Mouse (Mus musculus): ENCODE measurements around the gene Rabep1.

Rabep1 gene

DNA sequence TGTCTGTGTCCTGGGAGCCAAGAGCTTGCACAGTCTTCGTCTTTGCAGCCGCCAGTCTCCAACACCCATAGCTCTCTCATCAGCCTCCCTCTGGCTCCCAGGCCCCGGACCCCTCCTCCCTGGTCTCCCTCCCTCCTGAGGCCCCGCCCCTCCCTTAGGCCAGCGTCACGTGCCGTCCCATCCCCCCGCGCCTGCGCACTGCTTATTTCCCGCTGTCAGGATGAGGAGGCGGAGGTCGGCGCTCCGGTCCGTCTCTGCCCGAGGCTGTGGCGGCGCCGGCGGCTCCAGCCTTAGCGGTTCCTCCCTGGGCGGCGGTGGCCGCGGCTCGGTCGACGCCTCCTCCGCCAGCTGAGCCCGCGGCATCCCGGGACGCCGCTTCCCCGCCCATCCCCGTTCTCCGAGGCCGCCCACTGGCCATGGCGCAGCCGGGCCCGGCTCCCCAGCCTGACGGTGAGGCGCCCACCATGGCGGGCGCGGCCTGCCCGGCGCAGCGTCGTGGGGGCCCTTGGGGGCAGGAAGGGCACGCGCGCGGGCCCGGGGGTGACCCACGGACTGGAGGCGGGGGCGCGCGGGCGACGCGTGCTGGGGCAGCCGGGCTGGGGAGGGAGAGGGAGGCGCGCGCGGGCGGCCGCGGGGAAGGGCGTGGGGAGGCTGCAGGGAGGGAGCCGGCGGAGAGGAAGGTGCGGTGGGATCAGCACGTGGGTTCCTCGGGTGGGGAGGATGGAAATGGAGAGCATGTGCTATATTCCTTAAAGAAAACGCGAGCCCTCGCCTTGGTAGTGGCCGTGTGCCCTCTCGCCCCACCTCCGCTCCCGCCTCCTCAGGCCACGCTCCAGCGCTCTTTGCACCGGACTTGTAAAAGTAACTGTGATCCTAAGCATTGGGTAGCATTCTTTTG is at the start of gene Rabep1:
TSS of gene Rabep1 (plus strand) at position 220 of the 898 bp plus-strand sequence.
- DNase-seq (ENCODE audit: low read depth, low spot score), result peak; percentile 85

DNA sequence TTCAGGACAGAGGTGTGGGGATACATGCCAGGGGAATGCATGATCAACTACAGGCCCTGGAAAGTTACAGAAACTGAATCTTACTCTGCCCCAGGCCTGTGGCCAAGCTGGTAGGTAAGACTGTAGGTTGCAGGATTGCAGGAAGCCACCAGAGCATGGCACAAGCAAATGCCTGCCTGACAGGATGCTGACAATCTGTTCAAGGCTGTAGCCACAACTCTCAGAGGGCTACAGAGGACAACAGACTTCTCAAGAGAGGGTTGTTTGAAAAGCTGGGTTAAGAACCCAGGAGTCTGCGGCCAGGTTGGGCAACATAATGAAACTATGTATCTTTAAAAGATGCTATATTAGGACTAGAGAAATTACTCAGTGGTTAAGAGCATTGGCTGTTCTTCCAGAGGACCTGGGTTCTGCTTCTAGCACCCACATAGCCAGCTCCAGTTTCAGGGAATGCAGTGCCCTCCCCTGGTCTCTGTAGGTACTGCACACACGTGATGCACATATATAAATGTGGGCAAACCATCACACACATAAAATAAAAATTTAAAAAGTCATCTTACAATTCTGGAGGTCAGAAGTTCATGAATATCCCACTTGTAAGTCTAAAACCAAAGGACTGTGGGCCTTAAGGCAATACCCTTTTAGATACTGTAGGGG is 42.2 kb upstream of the Rabep1 start:
- no peak for DNase-seq (ENCODE audit: low read depth, low spot score)

DNA sequence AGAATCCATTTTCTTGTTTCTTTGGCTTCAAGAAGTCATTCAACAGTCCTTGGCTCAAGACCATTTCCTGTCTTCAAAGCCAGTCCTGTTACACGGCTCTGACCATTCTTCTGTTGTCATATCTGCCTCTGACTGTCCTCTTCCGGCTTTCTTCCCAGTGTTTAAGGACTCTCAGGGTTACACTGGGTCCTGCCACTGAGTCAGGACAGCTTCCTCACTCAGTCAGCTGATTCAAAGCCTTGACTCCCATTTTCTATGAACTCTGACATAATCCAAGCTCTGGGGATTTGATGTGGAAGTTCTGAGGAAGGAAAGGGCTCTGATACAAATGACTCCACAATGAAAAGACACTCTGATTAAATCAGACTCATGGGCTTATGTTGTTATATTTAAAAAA is 41.7 kb upstream of the Rabep1 start:
- DNase-seq (ENCODE audit: low read depth, low spot score), result no peak

DNA sequence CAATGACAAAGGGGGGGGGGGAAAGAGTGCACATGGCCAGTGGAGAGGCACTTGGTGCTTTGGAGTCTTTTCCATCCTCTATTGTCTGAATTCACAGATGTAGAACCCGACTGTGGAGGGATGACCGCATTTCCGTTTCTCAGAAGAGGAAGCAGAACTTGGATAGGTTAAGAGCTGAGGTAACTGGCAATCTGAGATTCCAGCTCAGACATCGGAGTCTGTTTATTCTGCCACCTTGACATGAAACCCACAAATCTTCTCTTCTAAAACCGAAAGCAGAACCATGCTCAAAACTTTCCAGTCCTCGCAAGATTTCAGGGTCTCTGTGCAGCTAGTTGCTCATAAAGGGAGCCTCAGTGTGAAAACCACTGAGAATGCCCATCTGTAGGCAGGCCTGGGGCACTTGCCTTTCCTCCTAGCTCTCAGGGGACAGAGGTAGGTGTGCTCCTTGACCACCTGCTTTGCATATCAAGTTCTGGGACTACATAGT is 40.8 kb upstream of the Rabep1 start:
- no peak for DNase-seq (ENCODE audit: low read depth, low spot score)

DNA sequence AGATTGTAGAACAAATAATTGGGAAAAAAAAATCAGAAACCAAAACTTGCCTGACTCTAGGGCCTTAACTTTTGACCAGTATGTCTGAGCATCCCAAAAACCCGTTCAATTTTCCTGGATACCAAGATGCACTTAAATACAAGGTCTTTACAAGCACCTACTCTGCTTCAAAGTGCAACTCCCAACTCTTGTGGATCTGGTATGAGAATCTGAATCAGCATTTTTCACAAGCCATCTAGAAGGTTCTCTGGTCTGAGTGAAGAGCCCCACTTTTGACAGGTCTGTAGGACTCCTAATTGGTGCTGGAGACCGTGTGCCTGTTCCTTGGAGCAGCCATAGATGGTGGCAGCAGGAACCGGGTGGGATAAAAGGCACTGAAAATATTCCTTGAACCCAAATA is 40.2 kb upstream of the Rabep1 start:
- no peak for DNase-seq (ENCODE audit: low read depth, low spot score)

DNA sequence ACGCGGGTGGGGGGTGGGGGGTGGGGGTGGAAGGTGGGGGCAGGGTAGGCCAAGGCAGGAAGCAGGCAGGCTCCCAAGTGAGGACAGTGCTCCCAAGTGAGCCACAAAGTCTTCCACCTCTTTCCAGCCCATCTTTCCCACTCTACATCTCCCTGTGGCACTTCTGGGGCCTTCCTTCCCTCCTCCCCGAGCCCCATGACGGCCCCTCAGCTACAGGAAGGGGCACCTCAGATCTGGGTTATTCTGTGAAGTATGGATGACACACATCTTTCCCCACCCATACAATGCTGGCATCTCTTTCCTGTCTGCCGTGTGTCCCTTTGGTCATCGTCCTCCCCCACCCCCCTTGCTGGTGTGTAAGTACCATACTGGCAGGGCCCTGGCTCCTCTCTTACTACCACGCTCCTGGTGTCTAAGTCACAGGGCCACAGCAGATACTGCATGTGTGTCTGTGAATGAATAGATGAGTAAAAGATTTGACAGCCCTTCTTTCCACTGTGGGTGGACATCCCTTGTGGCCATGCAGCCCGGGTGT is 38.9 kb upstream of the Rabep1 start:
- no peak for DNase-seq (ENCODE audit: low read depth, low spot score)

DNA sequence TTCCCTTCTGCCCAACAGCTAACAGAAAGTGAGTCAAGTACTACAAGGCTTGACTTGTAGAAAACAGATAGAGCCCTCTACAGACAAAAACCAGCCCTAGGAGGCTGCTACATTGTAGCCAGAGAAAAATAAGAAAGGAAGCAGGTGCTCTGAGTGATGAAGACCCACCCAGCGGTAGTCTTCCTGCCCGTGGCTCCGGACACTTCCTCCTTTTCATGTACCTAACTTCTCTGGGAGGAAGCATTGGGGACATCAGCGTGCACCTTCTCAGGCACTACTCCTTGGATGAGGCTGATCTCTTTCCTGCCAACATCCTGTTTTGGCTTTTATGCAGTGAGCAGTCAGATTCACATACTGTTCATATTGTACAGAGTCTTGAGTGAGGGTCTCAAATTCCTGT is 37.9 kb upstream of the Rabep1 start:
- DNase-seq (ENCODE audit: low read depth, low spot score), result no peak

DNA sequence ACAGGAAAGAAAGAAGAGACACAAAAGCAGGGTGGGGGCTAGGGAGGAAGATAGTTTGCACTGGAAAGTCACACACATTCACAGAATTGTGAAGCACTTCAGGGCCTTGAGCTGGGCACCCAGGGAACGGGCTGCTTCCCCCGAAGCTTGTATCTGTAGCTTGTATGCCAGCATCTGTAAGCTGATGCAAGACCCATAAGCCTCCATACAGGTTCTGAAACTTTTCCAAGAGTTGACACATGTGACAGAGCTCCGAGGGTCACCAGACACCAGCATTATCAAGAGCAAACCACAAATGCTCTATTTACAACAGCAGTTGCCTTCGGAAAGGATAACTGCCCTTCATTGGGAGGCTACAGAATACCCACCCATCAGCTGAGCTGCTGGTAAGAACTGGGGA is 36.9 kb upstream of the Rabep1 start:
- no peak for DNase-seq (ENCODE audit: low read depth, low spot score)

DNA sequence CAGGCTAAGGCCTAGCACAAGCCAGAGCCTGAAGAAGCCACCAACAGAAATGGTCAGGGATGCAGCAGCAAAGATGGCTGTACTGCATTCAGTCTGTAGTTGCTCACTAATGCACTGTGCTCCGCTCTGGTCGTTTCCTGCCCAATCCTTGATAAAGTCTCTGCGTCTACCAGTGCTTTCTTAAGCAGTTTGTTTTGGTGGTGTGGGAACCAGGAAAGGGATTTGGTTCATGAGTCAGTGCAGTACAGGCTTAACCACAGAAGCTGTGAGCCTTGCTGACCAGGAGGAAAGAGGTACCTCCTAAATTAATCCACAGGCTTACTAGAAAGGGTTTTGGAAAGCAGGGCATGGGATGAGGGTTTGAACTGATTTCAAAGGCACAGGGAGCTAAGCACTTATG is 36.5 kb upstream of the Rabep1 start:
- no peak for DNase-seq (ENCODE audit: low read depth, low spot score)

DNA sequence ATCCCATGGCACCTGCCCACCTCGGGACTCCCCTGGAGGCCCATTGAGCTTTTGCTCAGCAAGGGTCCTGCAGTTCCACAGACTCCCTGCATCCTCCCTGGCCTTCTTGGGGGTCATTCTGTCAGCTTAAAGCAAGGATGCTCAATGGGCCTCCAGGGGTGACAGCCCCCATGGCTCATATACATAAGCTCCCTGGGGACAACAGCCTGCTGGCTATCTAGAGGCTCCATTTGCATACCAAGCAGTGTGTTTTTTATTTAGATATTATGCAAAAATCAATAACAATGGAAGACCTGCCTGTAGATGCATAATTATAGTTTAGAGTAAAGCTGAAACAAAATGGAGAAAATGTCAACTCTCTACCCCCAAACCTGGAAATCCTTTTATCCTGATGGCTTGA is 35.6 kb upstream of the Rabep1 start:
- DNase-seq (ENCODE audit: low read depth, low spot score), result no peak

DNA sequence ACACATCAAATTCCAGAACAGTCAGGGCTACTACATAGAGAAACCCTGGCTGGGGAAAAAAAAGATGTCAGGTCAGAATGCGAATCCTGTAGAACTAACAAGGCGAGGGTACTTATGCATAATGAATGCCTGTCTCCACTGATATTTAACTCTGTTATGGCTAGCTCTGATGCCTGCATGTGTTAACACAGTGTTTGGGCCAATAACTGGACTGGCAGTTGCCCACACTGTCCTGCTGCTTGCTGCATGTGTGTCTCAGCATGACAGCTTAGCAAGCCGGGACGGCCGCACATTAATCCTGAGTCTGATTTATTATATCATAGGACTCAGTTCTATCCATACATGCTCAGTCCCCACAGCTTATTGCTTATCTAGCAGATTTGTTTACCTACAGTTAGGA is 33.5 kb upstream of the Rabep1 start:
- DNase-seq (ENCODE audit: low read depth, low spot score), result no peak

DNA sequence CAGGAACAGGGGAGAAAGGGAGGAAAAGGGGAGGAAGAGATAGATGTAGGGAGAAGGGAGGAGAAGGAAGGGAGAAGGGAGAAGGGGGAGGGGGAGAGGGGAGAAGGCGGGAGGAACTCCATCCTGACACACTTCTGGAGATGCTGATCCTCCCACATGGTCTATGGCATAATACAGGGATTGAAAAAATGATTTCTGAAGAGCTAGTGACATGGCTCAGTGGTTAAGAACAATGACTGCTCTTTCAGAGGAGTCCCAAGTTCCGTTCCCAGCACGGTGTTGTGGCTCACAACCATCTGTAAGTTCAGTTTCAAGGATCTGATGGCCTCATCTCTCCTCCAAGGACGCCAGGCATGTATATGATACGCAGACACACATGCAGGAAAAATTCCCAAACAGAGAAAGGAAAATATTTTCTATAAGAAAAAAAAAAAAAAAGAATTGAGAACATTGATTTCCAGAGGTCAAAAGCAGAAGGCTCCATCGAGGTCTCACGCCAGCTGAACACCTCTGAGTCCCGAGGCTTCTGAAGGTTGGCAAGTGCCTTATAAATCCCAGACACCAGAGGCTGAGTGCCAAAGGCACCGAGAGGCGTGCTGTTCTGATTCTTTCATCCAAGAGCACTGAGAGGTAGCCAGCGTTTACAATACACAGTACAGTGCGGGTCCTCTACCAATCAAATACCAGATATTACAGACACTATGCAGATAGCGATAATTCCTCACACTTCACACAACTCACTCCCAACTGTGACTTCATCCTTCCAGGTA is 32.9 kb upstream of the Rabep1 start:
- no peak for DNase-seq (ENCODE audit: low read depth, low spot score)

DNA sequence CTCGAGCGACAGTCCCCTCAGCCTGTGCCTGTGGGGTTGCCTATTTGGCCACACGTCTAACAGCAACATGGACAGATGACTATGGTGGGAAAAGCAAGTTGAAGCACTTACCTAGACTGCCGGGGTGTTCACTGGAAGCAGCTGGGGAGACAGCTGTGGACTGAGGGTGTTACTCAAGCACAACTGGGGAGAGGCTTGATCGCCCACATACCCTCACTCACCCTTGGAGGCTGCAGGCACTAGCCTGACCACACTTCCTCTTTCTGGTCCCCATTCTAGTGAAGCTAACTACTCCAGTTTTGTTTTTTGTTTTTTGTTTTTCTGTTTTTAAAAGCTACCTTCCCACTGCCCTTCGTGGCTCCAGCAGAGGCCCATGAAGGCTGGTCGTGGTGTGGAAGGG is 32.2 kb upstream of the Rabep1 start, which contains the start of gene Scimp:
TSS of gene Scimp (minus strand) at position 222 of the 400 bp plus-strand sequence.
- DNase-seq (ENCODE audit: low read depth, low spot score), result no peak

DNA sequence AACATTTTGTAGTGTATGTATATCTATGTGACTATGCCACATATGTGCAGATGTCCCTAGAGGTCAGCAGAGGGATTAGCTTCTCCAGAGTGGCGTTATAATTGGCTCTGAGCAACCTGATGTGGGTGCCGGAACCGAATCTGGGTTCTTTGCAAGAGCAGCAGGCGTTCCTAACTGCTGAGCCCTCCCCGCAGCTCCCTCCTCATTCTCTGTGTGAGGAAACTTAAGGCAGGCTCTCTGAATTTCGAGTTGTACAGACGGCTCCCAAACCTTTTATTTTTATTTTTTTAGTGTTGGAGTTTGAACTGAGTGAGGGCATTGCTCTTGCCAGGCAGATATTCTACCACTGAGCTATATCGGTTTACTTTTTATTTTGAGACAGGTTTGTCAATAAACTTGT is 29.5 kb upstream of the Rabep1 start:
- no peak for DNase-seq (ENCODE audit: low read depth, low spot score)

DNA sequence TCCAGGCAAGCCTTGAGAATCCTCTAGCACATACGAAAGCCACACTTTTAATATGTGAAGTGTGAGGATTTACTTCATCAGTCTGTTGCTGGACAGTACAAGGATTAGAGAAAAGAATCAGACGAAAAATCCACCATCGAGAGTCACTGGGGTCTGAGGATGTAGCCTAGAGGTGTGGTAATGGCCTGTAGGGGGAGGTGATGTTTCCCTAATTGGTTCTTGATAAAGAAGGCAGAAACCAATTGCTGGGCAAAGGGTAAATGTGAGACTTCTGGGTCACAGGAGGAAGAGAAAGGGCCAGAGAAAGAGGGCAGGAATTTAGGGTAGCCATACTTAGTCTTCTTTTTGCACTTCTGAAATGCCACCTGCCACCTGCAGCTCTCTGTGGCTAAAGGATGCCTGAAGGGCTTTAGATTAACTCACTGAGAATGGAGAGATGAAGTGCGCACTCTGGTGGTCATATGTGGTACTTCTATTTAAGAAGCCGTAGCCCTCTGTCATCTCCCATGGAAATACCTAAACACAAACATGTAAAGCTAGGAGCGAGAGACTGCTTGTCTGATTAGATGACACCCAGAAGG is 29.0 kb upstream of the Rabep1 start:
- peak; percentile 63 for DNase-seq (ENCODE audit: low read depth, low spot score)

DNA sequence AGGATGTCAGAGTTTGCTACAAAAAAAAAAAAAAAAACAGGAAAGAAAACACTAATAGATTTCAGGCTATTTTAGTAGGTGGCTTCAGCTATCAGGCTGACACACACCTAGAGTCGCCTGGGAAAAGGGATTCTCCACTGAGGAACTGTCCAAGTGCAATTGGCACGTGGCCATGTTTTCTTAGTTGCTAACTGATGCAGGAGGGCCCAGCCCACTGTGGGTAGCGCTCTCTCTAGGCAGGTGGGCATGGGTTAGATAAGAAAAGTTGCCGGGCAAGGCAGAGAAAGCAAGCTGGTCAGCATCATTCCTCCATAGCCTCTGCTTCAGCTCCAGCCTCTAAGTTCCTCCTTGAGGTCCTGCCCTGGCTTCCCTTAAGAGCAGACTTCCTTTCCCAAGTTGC is 27.8 kb upstream of the Rabep1 start:
- no peak for DNase-seq (ENCODE audit: low read depth, low spot score)

DNA sequence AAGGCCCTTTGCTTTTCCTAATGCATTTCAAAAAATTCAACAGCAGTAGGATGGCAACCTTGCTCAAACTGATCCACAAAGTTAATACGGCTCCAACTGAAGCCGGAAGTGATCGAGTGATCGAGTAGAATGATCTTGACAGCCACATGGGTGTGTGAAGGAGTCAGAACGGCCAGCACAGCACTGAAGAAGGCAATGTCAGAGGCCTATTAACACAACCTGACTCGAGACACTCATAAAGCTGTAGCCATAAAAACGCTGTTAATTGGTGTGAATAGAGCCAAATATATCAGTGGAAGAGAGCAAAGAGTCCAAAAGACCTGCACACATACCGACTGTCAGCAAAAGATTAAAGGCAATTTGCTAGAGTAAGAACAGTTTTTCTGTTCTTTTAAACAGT is 24.5 kb upstream of the Rabep1 start:
- DNase-seq (ENCODE audit: low read depth, low spot score), result no peak

DNA sequence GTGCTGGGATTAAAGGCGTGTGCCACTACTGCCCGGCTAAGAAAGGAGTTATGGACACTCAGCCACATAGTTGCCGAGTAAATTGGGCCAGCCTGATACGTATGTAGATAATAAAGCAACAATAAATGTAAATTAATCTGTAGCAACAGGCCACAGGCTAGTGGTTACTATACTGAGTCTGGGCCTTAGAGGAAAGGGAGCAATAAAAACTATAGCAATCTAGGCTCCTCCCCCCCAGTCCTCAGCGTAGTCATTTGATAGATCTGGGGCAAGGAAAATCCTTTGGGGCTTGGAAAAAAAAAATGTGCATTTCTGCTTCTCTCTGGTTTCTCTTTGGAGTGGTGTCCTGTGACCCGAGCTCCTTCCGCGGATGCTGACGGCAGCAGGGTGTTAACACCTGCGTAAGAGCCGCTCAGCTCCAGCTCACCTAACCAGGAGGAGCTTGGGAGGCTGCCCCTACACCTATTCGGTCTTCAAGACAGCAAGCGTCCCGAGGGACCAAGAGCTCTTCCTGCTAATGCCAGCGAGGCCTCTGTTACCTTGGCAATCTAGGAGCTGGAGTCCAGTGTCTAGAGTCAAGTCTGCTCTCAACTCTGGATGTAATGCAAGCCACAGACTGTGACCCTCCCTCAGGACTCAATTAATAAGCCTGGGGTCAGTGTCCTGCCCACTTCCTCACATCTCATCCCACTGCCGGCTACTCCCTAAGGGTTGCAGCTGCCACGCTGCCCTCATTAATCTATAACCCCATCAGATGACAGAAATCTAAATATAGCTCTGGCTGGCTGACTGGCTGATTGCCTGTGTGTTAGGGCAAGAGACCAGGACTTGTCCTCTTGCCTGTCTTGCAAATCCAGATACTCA is 22.6 kb upstream of the Rabep1 start:
- DNase-seq (ENCODE audit: low read depth, low spot score), result no peak

DNA sequence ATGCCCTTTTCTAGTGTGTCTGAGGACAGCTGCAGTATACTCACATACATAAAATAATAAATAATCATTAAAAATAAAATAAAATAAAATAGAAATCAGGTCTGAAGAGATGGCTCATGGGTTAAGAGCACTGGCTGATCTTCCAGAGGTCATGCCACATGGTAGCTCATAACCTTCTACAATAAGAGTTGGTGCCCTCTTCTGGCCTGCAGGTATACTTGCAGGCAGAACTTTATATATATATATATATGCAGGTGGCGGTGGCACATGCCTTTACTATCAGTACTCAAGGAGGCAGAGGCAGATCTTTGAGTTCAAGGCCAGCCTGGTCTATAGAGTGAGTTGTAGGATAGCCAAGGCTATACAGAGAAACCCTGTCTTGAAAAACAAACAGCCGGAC is 18.4 kb upstream of the Rabep1 start:
- DNase-seq (ENCODE audit: low read depth, low spot score), result no peak

DNA sequence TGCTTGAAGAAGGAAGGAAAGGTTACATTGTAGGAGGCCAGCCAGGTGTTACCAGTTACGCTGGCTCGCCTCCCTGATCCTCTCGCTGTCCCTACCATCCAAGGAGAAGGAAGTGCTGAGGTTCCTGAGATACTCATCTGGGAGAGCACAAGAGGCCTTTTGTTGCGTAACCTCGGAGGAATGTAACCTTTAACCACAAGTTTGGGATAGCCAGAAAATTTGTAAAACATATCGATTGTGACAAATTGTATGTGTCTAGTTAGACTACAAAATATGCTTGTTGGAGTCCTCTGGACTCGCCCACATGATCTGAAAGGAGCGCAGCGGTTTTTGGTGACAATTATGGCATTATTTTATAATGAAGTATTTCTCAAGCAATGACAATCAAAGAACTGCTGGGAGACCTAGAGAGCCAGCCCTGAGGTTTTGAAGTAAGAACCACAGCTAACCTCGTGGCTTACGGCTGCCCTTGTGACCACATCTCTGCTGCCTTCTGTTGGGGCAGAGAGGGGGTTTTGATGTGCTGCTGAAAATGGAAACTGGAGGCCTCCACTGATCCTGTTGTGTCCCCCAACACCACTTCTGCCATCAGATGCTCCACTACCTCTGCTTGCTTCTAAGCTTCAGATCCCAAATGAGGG is 15.5 kb upstream of the Rabep1 start:
- DNase-seq (ENCODE audit: low read depth, low spot score), result no peak
